In the genomic region with DNA sequence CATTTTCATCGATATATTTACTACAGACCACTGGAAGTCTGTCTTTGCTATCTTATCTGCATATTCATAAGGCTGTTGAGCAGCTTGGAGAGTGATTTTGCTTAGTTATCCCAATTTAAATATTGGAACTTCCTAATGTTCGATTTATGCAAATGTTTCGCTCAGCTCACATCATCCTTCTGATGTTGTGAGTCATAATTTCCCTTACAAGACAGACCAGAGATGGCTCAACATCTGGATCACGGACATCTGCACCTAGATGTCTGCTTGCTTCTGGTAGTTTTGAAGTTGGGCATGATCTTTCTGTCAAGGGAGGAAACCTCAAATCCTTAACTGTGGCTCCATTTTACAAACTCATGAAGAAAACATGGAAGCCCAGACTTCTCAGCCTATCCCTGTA, we compare ENCODE assay signal across 32 mouse cellular contexts.
"Had no signal": no experiment of that assay in that cellular context is flagged by ENCODE, and none has a peak within 500 bp of the region (broad histone marks: within the 10 kb centered on the region; RNA-seq: fewer than 3 reads in every experiment).

No protein-coding gene starts in this region.

- H3K27ac ChIP-seq: limb, embryonic 10.5 days; limb, embryonic 12.5 days; limb, embryonic 13.5 days; limb, embryonic 15.5 days; liver, embryonic 12.5 days; liver, embryonic 13.5 days; liver, embryonic 14.5 days; liver, embryonic 15.5 days; lung, embryonic 15.5 days; macrophage; midbrain, embryonic 10.5 days; midbrain, embryonic 12.5 days; midbrain, embryonic 13.5 days; midbrain, embryonic 15.5 days; neural tube, embryonic 12.5 days had no signal

- H3K9me3 ChIP-seq: limb, embryonic 10.5 days; limb, embryonic 12.5 days; limb, embryonic 13.5 days; limb, embryonic 15.5 days; liver, embryonic 12.5 days; liver, embryonic 13.5 days; liver, embryonic 15.5 days; lung, embryonic 15.5 days; megakaryocyte, embryonic 14.5 days; midbrain, embryonic 10.5 days; midbrain, embryonic 12.5 days; midbrain, embryonic 13.5 days; midbrain, embryonic 15.5 days; neural tube, embryonic 12.5 days had no signal

- H3K36me3 ChIP-seq: limb, embryonic 10.5 days; limb, embryonic 12.5 days; limb, embryonic 13.5 days; limb, embryonic 15.5 days; liver, embryonic 12.5 days; liver, embryonic 13.5 days; liver, embryonic 15.5 days; lung, embryonic 15.5 days; midbrain, embryonic 10.5 days; midbrain, embryonic 12.5 days; midbrain, embryonic 13.5 days; midbrain, embryonic 15.5 days; neural tube, embryonic 12.5 days had no signal

- ATAC-seq: liver, embryonic 12.5 days; liver, postnatal 0 days; lung, postnatal 0 days; midbrain, embryonic 13.5 days; midbrain, embryonic 15.5 days; midbrain, embryonic 16.5 days had no signal

- DNase-seq: left cerebral cortex, postnatal 4 days; liver; liver, embryonic 13.5 days; liver, postnatal 0 days; lung, adult 18-20 months; lung, adult 2 months; lung, embryonic 14.5 days; lung, postnatal 10 days; lung, postnatal 14 days; lung, postnatal 36 days; lung, postnatal 4 days; midbrain, embryonic 14.5 days had no signal

- H3K4me3 ChIP-seq: limb, embryonic 10.5 days; limb, embryonic 12.5 days; limb, embryonic 13.5 days; limb, embryonic 15.5 days; liver, embryonic 12.5 days; liver, embryonic 13.5 days; liver, embryonic 15.5 days; lung, embryonic 15.5 days; megakaryocyte, embryonic 14.5 days; midbrain, embryonic 10.5 days; midbrain, embryonic 12.5 days; midbrain, embryonic 13.5 days; midbrain, embryonic 15.5 days; myocyte; neural tube, embryonic 12.5 days had no signal

- H3K4me2 ChIP-seq: limb, embryonic 12.5 days; limb, embryonic 13.5 days; limb, embryonic 15.5 days; liver, embryonic 11.5 days; liver, embryonic 12.5 days; liver, embryonic 13.5 days; liver, embryonic 15.5 days; lung, embryonic 14.5 days; lung, embryonic 15.5 days; midbrain, embryonic 11.5 days; midbrain, embryonic 12.5 days; midbrain, embryonic 13.5 days; midbrain, embryonic 15.5 days; neural tube, embryonic 12.5 days had no signal

- H3K4me1 ChIP-seq: limb, embryonic 10.5 days; limb, embryonic 12.5 days; limb, embryonic 13.5 days; limb, embryonic 15.5 days; liver, embryonic 12.5 days; liver, embryonic 13.5 days; liver, embryonic 15.5 days; lung, embryonic 15.5 days; megakaryocyte, embryonic 14.5 days; midbrain, embryonic 10.5 days; midbrain, embryonic 12.5 days; midbrain, embryonic 13.5 days; midbrain, embryonic 15.5 days; neural tube, embryonic 12.5 days had no signal

- H3K27me3 ChIP-seq: limb, embryonic 12.5 days; limb, embryonic 13.5 days; limb, embryonic 15.5 days; liver, embryonic 12.5 days; liver, embryonic 13.5 days; liver, embryonic 15.5 days; lung, embryonic 15.5 days; megakaryocyte, embryonic 14.5 days; midbrain, embryonic 12.5 days; midbrain, embryonic 13.5 days; midbrain, embryonic 15.5 days; neural tube, embryonic 12.5 days had no signal

- H3K9ac ChIP-seq: limb, embryonic 12.5 days; limb, embryonic 13.5 days; limb, embryonic 15.5 days; liver, embryonic 12.5 days; liver, embryonic 13.5 days; liver, embryonic 14.5 days; liver, embryonic 15.5 days; liver, postnatal 0 days; lung, embryonic 14.5 days; lung, embryonic 15.5 days; midbrain, embryonic 12.5 days; midbrain, embryonic 13.5 days; midbrain, embryonic 15.5 days; neural tube, embryonic 12.5 days had no signal
